Mouse (Mus musculus): Measurements from ENCODE around the gene Arid4b. TPM values are rescaled to one million over a fixed set of nuclear protein-coding genes. Genes with fewer than 3 reads are reported as not detected.

Gene Arid4b
- 18.7 TPM for polyA plus RNA-seq (2014; fragmentation: Illumina TruSeq; extraction: RNeasy Lipid Tissue Mini Kit (QIAGEN cat#74804); ENCODE audit: low read depth, low replicate concordance)

GRCm38 (mm10) chr13:14063013-14063941 is at the start of gene Arid4b, which contains the start of gene Ggps1:
TSS of gene Arid4b (plus strand) at chr13:14063232.
TSS of gene Ggps1 (minus strand) at chr13:14063488.

GRCm38 (mm10) chr13:14039292-14039965 is 23.6 kb upstream of the Arid4b start, which contains the start of gene Tbce:
TSS of gene Tbce (minus strand) at chr13:14039638.

Other genes starting within 250 kb of the Arid4b start
- 25.7 TPM for gene B3galnt2, start 108.8 kb upstream of the Arid4b start, polyA plus RNA-seq (2014; fragmentation: Illumina TruSeq; extraction: RNeasy Lipid Tissue Mini Kit (QIAGEN cat#74804); ENCODE audit: low read depth, low replicate concordance)
- gene Tbce, start 23.6 kb upstream of the Arid4b start, polyA plus RNA-seq (2014; fragmentation: Illumina TruSeq; extraction: RNeasy Lipid Tissue Mini Kit (QIAGEN cat#74804); ENCODE audit: low read depth, low replicate concordance), result 57.0 TPM
- gene Ggps1, start 256 bp downstream of the Arid4b start, polyA plus RNA-seq (2014; fragmentation: Illumina TruSeq; extraction: RNeasy Lipid Tissue Mini Kit (QIAGEN cat#74804); ENCODE audit: low read depth, low replicate concordance), result 17.9 TPM